Mouse (Mus musculus): ENCODE results near the gene Glg1. TPM values are rescaled to one million over a fixed set of nuclear protein-coding genes. Genes with fewer than 3 reads are reported as not detected.
A peak's percentile ranks its signal among the peaks of the same experiment; 100 is the strongest.
"Not testable (repeated sequence)": the region's sequence is repeated elsewhere in the genome, so short reads cannot be mapped to it uniquely, and the experiment has no call there.

Glg1 gene
- polyA plus RNA-seq, 1 experiment = 81.9 TPM

DNA sequence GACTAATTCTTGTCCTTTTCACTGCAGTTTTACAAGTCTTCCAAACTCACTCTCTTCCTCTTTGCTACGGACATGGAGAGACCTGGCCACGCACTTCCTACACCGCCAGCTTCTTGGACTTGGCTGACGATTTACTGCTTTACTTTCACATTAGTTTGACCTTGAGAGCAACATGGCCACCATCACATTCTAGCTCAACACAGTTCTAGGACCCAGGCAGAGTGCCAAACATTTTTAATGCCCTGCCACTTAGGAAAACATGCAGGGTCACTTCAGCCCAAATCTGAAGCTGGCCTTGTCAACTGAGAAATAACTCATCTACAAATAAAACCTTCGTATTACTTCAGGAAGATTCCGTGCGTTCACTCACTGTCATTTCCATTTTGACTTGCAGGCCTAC is 32.7 kb upstream of the Glg1 start:
- H3K4me3 ChIP-seq (ENCODE audit: insufficient read depth, low read length) = no peak overlapping the region
- TF ChIP-seq POLR2A (IDR thresholded peaks at IDR 0.05; ENCODE audit: borderline replicate concordance, low read depth, low read length) (no peak), CTCF (IDR thresholded peaks at IDR 0.05; ENCODE audit: low read depth, low read length) (no peak)
- H3K4me1 ChIP-seq (ENCODE audit: control insufficient read depth, insufficient read depth, low read length) = no peaks in the 10 kb centered on the region
- H3K27ac ChIP-seq (ENCODE audit: insufficient read depth, low read depth, low read length) = no peak overlapping the region

- TF ChIP-seq POLR2A (IDR thresholded peaks at IDR 0.05; ENCODE audit: borderline replicate concordance, low read depth, low read length) = no peak
- TF ChIP-seq CTCF (IDR thresholded peaks at IDR 0.05; ENCODE audit: low read depth, low read length) = no peak
- Histone ChIP-seq H3K27ac (ENCODE audit: insufficient read depth, low read depth, low read length) (no peak overlapping the region), H3K4me1 (ENCODE audit: control insufficient read depth, insufficient read depth, low read length) (no peaks in the 10 kb centered on the region), H3K4me3 (ENCODE audit: insufficient read depth, low read length) (no peak overlapping the region)
Observed at GRCm38 (mm10) chr8:111290586-111290985, 31.6 kb upstream of the Glg1 start.

DNA sequence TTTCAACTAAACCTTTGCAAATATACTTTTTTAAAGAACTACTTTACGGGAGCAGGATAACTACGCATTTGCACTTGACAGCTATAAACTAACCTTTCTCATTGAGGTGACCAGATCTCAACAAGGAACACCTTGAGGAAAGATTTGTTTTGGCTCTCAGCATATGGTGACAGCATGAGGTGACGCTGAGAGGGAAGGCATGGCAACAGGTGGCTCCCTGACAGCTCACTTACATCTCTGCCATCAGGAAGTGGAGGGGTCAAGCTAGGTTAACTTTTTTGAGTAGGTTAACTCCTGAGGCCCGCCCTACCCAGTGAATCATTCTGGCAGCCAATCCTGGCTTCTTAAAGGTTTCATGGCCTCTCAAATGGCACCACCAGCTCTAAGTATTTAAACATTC is 26.6 kb upstream of the Glg1 start:
- TF ChIP-seq CTCF (IDR thresholded peaks at IDR 0.05; ENCODE audit: low read depth, low read length) (no peak), POLR2A (IDR thresholded peaks at IDR 0.05; ENCODE audit: borderline replicate concordance, low read depth, low read length) (no peak)
- H3K27ac ChIP-seq (ENCODE audit: insufficient read depth, low read depth, low read length) = no peak overlapping the region
- no peaks in the 10 kb centered on the region for H3K4me1 ChIP-seq (ENCODE audit: control insufficient read depth, insufficient read depth, low read length)

GRCm38 (mm10) chr8:111282093-111282492 is 23.1 kb upstream of the Glg1 start:
- no peak overlapping the region for H3K27ac ChIP-seq (ENCODE audit: insufficient read depth, low read depth, low read length)
- H3K4me1 ChIP-seq (ENCODE audit: control insufficient read depth, insufficient read depth, low read length) = no peaks in the 10 kb centered on the region
- TF ChIP-seq CTCF (IDR thresholded peaks at IDR 0.05; ENCODE audit: low read depth, low read length) = no peak
- no peak for TF ChIP-seq POLR2A (IDR thresholded peaks at IDR 0.05; ENCODE audit: borderline replicate concordance, low read depth, low read length)
- no peak overlapping the region for H3K4me3 ChIP-seq (ENCODE audit: insufficient read depth, low read length)

More for the DNA sequence above, 26.6 kb upstream of the Glg1 start:
- no peak overlapping the region for H3K4me3 ChIP-seq (ENCODE audit: insufficient read depth, low read length)

GRCm38 (mm10) chr8:111268277-111268676 is 9.3 kb upstream of the Glg1 start:
- H3K27ac ChIP-seq (ENCODE audit: insufficient read depth, low read depth, low read length) = no peak overlapping the region
- TF ChIP-seq POLR2A (IDR thresholded peaks at IDR 0.05; ENCODE audit: borderline replicate concordance, low read depth, low read length) = no peak
- no peak for TF ChIP-seq CTCF (IDR thresholded peaks at IDR 0.05; ENCODE audit: low read depth, low read length)
- H3K4me1 ChIP-seq (ENCODE audit: control insufficient read depth, insufficient read depth, low read length) = no peaks in the 10 kb centered on the region
- H3K4me3 ChIP-seq (ENCODE audit: insufficient read depth, low read length) = no peak overlapping the region

GRCm38 (mm10) chr8:111266161-111266560 is 7.1 kb upstream of the Glg1 start:
- H3K27ac ChIP-seq (ENCODE audit: insufficient read depth, low read depth, low read length); H3K4me1 ChIP-seq (ENCODE audit: control insufficient read depth, insufficient read depth, low read length); H3K4me3 ChIP-seq (ENCODE audit: insufficient read depth, low read length): not testable (repeated sequence)

GRCm38 (mm10) chr8:111264693-111265220 is 5.7 kb upstream of the Glg1 start:
- Histone ChIP-seq H3K4me3 (ENCODE audit: insufficient read depth, low read length) (no peak overlapping the region), H3K27ac (ENCODE audit: insufficient read depth, low read depth, low read length) (no peak overlapping the region), H3K4me1 (ENCODE audit: control insufficient read depth, insufficient read depth, low read length) (peaks cover 3% of the 10 kb centered on the region)
- no peak for TF ChIP-seq CTCF (IDR thresholded peaks at IDR 0.05; ENCODE audit: low read depth, low read length)

GRCm38 (mm10) chr8:111261981-111262381 is 3.0 kb upstream of the Glg1 start:
- Histone ChIP-seq H3K27ac (ENCODE audit: insufficient read depth, low read depth, low read length) (no peak overlapping the region), H3K4me3 (ENCODE audit: insufficient read depth, low read length) (no peak overlapping the region)

DNA sequence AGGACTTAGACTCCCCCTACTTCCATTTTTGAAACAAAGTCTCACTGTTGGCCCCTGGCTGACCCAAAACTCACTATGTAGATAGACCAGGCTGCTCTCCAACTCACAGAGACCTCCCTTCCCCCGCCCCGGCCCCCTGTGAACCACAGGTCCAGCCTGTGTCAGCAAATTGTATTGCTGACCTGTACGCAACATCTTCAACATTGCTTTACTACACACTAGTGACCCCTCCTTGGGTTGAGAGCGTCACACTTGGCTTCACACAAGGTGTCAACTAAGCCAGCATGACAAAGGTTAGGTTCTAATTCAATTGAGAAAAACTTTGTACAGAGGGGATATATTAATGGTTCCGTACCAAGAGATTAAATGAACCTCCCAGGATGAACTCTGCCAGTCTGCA is 1.2 kb upstream of the Glg1 start:
- TF ChIP-seq CTCF (IDR thresholded peaks at IDR 0.05; ENCODE audit: low read depth, low read length) (no peak), POLR2A (IDR thresholded peaks at IDR 0.05; ENCODE audit: borderline replicate concordance, low read depth, low read length) (no peak)
- no peak overlapping the region for H3K27ac ChIP-seq (ENCODE audit: insufficient read depth, low read depth, low read length)
- H3K4me1 ChIP-seq (ENCODE audit: control insufficient read depth, insufficient read depth, low read length) = peaks cover 6% of the 10 kb centered on the region
- no peak overlapping the region for H3K4me3 ChIP-seq (ENCODE audit: insufficient read depth, low read length)

More at GRCm38 (mm10) chr8:111261981-111262381, 3.0 kb upstream of the Glg1 start:
- TF ChIP-seq CTCF (IDR thresholded peaks at IDR 0.05; ENCODE audit: low read depth, low read length) = no peak
- TF ChIP-seq POLR2A (IDR thresholded peaks at IDR 0.05; ENCODE audit: borderline replicate concordance, low read depth, low read length) = no peak
- peaks cover 6% of the 10 kb centered on the region for H3K4me1 ChIP-seq (ENCODE audit: control insufficient read depth, insufficient read depth, low read length)

DNA sequence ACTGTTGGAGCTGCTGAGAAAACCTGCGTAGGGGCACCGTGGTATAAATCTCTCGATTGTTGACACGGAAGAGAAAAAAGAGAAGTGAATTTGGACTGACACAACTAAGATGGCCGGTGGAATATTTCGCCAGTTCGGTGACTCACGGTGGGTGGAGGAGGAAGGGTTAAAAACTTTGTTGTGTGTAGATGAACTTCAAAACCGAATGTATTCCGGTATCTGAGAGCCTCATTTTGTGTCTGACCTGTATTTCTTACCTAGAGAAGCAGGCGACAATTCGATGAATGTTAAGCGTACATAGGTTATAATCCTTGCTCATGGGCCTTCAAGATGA is 359 bp upstream of the Glg1 start:
- Histone ChIP-seq H3K4me3 (ENCODE audit: insufficient read depth, low read length) (peak overlapping the region; percentile 98), H3K4me1 (ENCODE audit: control insufficient read depth, insufficient read depth, low read length) (peaks cover 7% of the 10 kb centered on the region), H3K27ac (ENCODE audit: insufficient read depth, low read depth, low read length) (peak overlapping the region; percentile 86)
- TF ChIP-seq POLR2A (IDR thresholded peaks at IDR 0.05; ENCODE audit: borderline replicate concordance, low read depth, low read length) (no peak), CTCF (IDR thresholded peaks at IDR 0.05; ENCODE audit: low read depth, low read length) (no peak)

DNA sequence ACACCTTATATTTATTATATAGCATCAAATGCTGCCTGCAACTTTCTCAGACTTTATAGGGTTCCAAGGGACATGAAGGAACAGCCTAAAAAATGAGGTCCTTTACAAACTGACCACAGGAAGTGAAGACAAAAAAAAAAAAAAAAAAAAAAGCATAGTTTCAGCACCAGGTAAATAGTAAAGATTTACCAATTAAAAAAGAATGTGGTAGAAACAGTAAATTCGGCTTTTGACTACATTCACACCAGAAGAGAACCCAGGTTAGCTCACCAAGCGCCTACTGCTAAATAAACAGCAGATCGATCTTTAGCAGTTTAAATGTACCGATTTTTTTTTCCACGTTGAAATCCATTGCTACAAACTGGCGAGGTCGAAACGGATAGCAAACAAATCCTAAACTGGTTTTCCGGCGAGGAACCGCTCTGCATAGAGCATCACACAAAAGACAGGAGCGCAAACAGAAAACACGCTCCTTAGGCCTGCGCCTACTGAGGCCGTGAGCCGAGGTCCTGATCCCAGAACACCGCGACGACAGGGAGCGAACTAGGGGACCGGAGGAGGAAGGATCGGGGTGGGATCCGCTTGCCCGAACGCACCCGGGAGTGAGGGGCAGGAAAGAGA is 896 bp downstream of the Glg1 start:
- TF ChIP-seq CTCF (IDR thresholded peaks at IDR 0.05; ENCODE audit: low read depth, low read length) = no peak
- TF ChIP-seq POLR2A (IDR thresholded peaks at IDR 0.05; ENCODE audit: borderline replicate concordance, low read depth, low read length) = no peak
- H3K27ac ChIP-seq (ENCODE audit: insufficient read depth, low read depth, low read length) = peak overlapping the region; percentile 82
- peak overlapping the region; percentile 98 for H3K4me3 ChIP-seq (ENCODE audit: insufficient read depth, low read length)
- H3K4me1 ChIP-seq (ENCODE audit: control insufficient read depth, insufficient read depth, low read length) = peaks cover 7% of the 10 kb centered on the region

All from bone marrow macrophage, adult 2 months (primary cell).